Mouse (Mus musculus) hindbrain, embryonic 15.5 days (tissue): ENCODE results near the gene Sepsecs. TPM values are rescaled to one million over a fixed set of nuclear protein-coding genes. Genes with fewer than 3 reads are reported as not detected.

Experiments used
- polyA plus RNA-seq: library from polyadenylated mRNA; unstranded; fragments of >200 nt; fragmentation: Nextera tagmentation; extraction: Ambion mirVana; gene quantifications from 2 replicates; pipeline ENCODE4 v1.2.1, GENCODE M21; 2015

Gene Sepsecs
- polyA plus RNA-seq, 1 experiment from 2014 or later: 6.8 TPM

Other genes starting within 250 kb of the Sepsecs start
- gene Ccdc149, start 198.2 kb downstream of the Sepsecs start, polyA plus RNA-seq: 13.2 and 14.3 TPM in 2 replicates
- 5.2 and 5.7 TPM in 2 replicates for gene Lgi2, start 103.2 kb downstream of the Sepsecs start, polyA plus RNA-seq
- gene Pi4k2b, start 71.9 kb upstream of the Sepsecs start, polyA plus RNA-seq: 4.9 and 5.4 TPM in 2 replicates
- gene Zcchc4, start 105.7 kb upstream of the Sepsecs start, polyA plus RNA-seq: 10.7 and 11.7 TPM in 2 replicates
- gene Anapc4, start 164.3 kb upstream of the Sepsecs start, polyA plus RNA-seq: 99.4 and 104 TPM in 2 replicates